In the genomic region with DNA sequence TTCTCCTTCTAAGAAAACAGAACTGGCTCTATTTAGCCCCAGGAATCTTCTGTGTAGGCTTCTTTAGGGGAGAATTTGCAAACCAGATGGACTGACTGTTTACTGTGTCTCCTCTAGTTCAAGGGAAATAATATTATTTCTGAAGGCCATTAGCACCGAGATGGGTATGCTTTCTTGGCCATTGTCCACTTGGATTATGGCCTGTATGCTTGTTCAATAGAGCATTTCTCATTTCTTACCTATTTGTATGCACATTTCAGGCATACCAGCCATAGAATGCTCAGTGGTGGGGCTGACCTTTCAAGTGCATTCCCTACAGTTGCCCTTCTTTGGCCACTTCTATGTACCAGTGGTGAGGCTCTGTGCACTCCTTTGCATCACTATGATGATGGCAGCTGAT, we compare ENCODE assay signal across 28 mouse cellular contexts.
DNase-seq lines count a peak whose midpoint lies in the region; ATAC-seq lines count a peak whose summit lies in the region.
"Had no signal": no experiment of that assay in that cellular context is flagged by ENCODE, and none has a peak within 500 bp of the region (broad histone marks: within the 10 kb centered on the region; RNA-seq: fewer than 3 reads in every experiment).

No protein-coding gene starts in this region.

- no peaks in the 10 kb centered on the region for H3K27me3 ChIP-seq in hindbrain, embryonic 10.5 days (ENCODE audit: insufficient read depth, poor library complexity, severe bottlenecking)
- H3K27me3 ChIP-seq in hindbrain, embryonic 11.5 days (ENCODE audit: control insufficient read depth, insufficient read depth, low read length), result no peaks in the 10 kb centered on the region
- H3K27me3 ChIP-seq: CH12.LX; embryonic facial prominence, embryonic 13.5 days; embryonic facial prominence, embryonic 15.5 days; forebrain, embryonic 12.5 days had no signal

- no peaks in the 10 kb centered on the region for H3K9me3 ChIP-seq in hindbrain, embryonic 10.5 days
- no peaks in the 10 kb centered on the region for H3K9me3 ChIP-seq in hindbrain, embryonic 11.5 days (ENCODE audit: control insufficient read depth, low read length)
- H3K9me3 ChIP-seq: embryonic facial prominence, embryonic 13.5 days; embryonic facial prominence, embryonic 15.5 days; forebrain, embryonic 10.5 days; forebrain, embryonic 12.5 days had no signal

- peak overlapping the region; percentile 35; the same call in 1 of the 2 replicates for H3K27ac ChIP-seq in hindbrain, embryonic 10.5 days
- H3K27ac ChIP-seq in hindbrain, embryonic 11.5 days (ENCODE audit: low read depth, low read length), result no peak overlapping the region
- H3K27ac ChIP-seq: embryonic facial prominence, embryonic 13.5 days; embryonic facial prominence, embryonic 15.5 days; forebrain, embryonic 12.5 days had no signal

- no peak overlapping the region for H3K9ac ChIP-seq in hindbrain, embryonic 11.5 days (ENCODE audit: low read depth, low read length)
- H3K9ac ChIP-seq: embryonic facial prominence, embryonic 13.5 days; embryonic facial prominence, embryonic 15.5 days; forebrain, embryonic 12.5 days had no signal

- no peak overlapping the region for H3K4me3 ChIP-seq in hindbrain, embryonic 10.5 days
- H3K4me3 ChIP-seq in hindbrain, embryonic 11.5 days (ENCODE audit: low read depth, low read length), result no peak overlapping the region
- H3K4me3 ChIP-seq: embryonic facial prominence, embryonic 13.5 days; embryonic facial prominence, embryonic 15.5 days; erythroblast, embryonic 14.5 days; forebrain, embryonic 10.5 days; forebrain, embryonic 12.5 days had no signal

- DNase-seq in hindbrain, embryonic 10.5 days (ENCODE audit: low spot score), result no peak
- DNase-seq in hindbrain, embryonic 11.5 days (ENCODE audit: low spot score), result no peak
- peak; percentile 32 for DNase-seq in kidney, postnatal 14 days
- no peak for DNase-seq in kidney, adult 11 months
- peak; percentile 62 for DNase-seq in NIH3T3 (ENCODE audit: low read depth)
- peak; percentile 37 for DNase-seq in ZHBTc4 (ENCODE audit: low read depth, low spot score)
- no peak for DNase-seq in ovary, postnatal 10 days (ENCODE audit: low spot score)
- DNase-seq in lung, postnatal 25 days (ENCODE audit: low spot score), result no peak
- DNase-seq: adrenal gland, adult 2 months; adrenal gland, postnatal 10 days; adrenal gland, postnatal 25 days; B cell, adult 2 months; cerebellum, adult 11 months; cerebellum, adult 18-20 months; cerebellum, adult 8-10 months; cerebellum, adult 9-11 months; cerebellum, postnatal 14 days; cerebellum, postnatal 36 days; embryo, embryonic 11 days had no signal

- peaks cover 15% of the 10 kb centered on the region for H3K4me1 ChIP-seq in hindbrain, embryonic 10.5 days (replicated peaks)
- no peaks in the 10 kb centered on the region; the same call in 1 of the 2 replicates for H3K4me1 ChIP-seq in hindbrain, embryonic 11.5 days (replicated peaks; ENCODE audit: control insufficient read depth, insufficient read depth, low read length)
- H3K4me1 ChIP-seq: forebrain, embryonic 12.5 days had no signal

- no peaks in the 10 kb centered on the region for H3K36me3 ChIP-seq in hindbrain, embryonic 10.5 days
- H3K36me3 ChIP-seq in hindbrain, embryonic 11.5 days (ENCODE audit: control insufficient read depth, insufficient read depth, low read length), result no peaks in the 10 kb centered on the region
- H3K36me3 ChIP-seq: embryonic facial prominence, embryonic 13.5 days; embryonic facial prominence, embryonic 15.5 days; forebrain, embryonic 10.5 days; forebrain, embryonic 12.5 days had no signal

- no peak for ATAC-seq in hindbrain, embryonic 11.5 days (ENCODE audit: low FRiP score)
- ATAC-seq: CD4-positive, CD25-positive, alpha-beta regulatory T cell, adult 4 months; forebrain, embryonic 14.5 days; forebrain, embryonic 16.5 days had no signal

- WGBS in hindbrain, embryonic 10.5 days, result 61% methylated on average over 1 of the region's 1 CpGs
- 53% methylated on average over 1 of the region's 1 CpGs for WGBS in hindbrain, embryonic 11.5 days

- H3K4me2 ChIP-seq in hindbrain, embryonic 11.5 days (replicated peaks; ENCODE audit: low read depth, low read length), result no peak overlapping the region
- H3K4me2 ChIP-seq: embryonic facial prominence, embryonic 13.5 days; embryonic facial prominence, embryonic 15.5 days; forebrain, embryonic 12.5 days had no signal

Comparison
In these comparisons a context has a peak if more than half of its experiments do, and no peak if none do; other contexts are left out.
1. DNase-seq: peak in kidney, postnatal 14 days (single experiment), NIH3T3 (single experiment) and ZHBTc4 (single experiment); none in hindbrain, embryonic 10.5 days (single experiment), hindbrain, embryonic 11.5 days (single experiment), kidney, adult 11 months (single experiment), ovary, postnatal 10 days (single experiment) and lung, postnatal 25 days (single experiment).